Mouse (Mus musculus): ENCODE measurements at regions not wholly inside any gene's neighbourhood (a gene's known extent, or its start where the extent isn't known, plus 50 kb on each side); places are given as distances from the start of the nearest gene placed in this dataset.

DNA sequence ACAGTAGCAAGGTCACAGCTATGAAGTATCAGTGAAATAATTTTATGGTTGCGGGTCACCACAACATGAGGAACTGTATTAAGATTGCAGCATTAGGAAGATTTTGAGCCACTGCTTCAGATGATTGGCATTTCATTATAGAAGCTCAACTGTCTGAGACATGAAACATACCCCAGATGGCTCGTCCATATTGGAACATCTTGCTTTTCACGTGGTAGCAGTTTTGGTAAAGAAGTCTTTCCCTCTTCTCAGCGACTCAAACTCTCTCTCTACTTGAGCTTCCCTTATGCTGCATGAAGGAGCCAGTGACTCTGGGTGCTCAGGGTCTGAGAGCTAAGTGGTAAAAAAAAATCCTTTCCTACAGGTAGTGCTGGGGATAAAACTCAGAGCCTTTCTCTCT is 99.7 kb upstream of the Shisa6 start:
- no peak for TF ChIP-seq CHD2 (IDR thresholded peaks at IDR 0.05; ENCODE audit: low read depth, low read length)
- TF ChIP-seq HCFC1 (IDR thresholded peaks at IDR 0.05; ENCODE audit: borderline replicate concordance, insufficient read depth, low read length), result no peak
- no peak for TF ChIP-seq ZC3H11A (IDR thresholded peaks at IDR 0.05; ENCODE audit: borderline replicate concordance, low read depth, low read length)

All from ES-E14 (cell line).